Mouse (Mus musculus): Measurements from ENCODE around the gene 4930524N10Rik.

4930524N10Rik gene

GRCm38 (mm10) chrX:154343292-154343691 is at the start of gene 4930524N10Rik:
4930524N10Rik (minus strand) TSS chrX:154343392.
- WGBS: 31% methylated on average over 1 of the region's 1 CpGs

GRCm38 (mm10) chrX:154350042-154350441 is 6.8 kb upstream of the 4930524N10Rik start:
- 81% methylated on average over 3 of the region's 3 CpGs for WGBS

- WGBS: 78% methylated on average over 7 of the region's 7 CpGs
Measured at GRCm38 (mm10) chrX:154349302-154350041, 6.3 kb upstream of the 4930524N10Rik start.

- WGBS: 73% methylated on average over 3 of the region's 3 CpGs
Measured at GRCm38 (mm10) chrX:154347933-154348332, 4.7 kb upstream of the 4930524N10Rik start.

Data from cerebral cortex, adult 2 months (tissue).